Mouse (Mus musculus) brown adipose tissue, adult 24 weeks (tissue): ENCODE data around the gene Card11. TPM values are rescaled to one million over a fixed set of nuclear protein-coding genes. Genes with fewer than 3 reads are reported as not detected.

Source experiments
- H3K27ac ChIP-seq: fragments of 200-500 bp; replicated peaks from 2 replicates; pipeline ENCODE4 v1.5.1; 2012; ENCODE audit warnings: low read depth, mild to moderate bottlenecking, low read length
- H3K4me1 ChIP-seq: fragments of 200-500 bp; 2 replicates; pipeline ENCODE4 v1.6.1; 2012; ENCODE audit warnings: low read length, mixed read lengths; ENCODE audit not compliant: control insufficient read depth, insufficient read depth, insufficient read length
- H3K4me3 ChIP-seq: fragments of 200-500 bp; 2 replicates; pipeline ENCODE4 v1.5.1; 2012; ENCODE audit warnings: low read depth, mild to moderate bottlenecking, low read length, moderate library complexity; ENCODE audit not compliant: insufficient read depth
- polyA plus RNA-seq: library from polyadenylated mRNA; stranded (reverse); fragments of >200 nt; gene quantifications from 2 replicates; pipeline ENCODE4 v1.2.4, GENCODE M21; 2012; ENCODE audit not compliant: missing spikeins, insufficient read depth, insufficient read length

Card11 gene
- polyA plus RNA-seq: not detected in 2 replicates

GRCm38 (mm10) chr5:141000349-141000748 is at the start of gene Card11:
Gene Card11, minus strand, starts transcription at chr5:141000582.
- H3K4me1 ChIP-seq: no peaks in the 10 kb centered on the region
- H3K4me3 ChIP-seq: peak within 1 kb of the TSS; percentile 3; the same call in 1 of the 2 replicates
- no peak within 1 kb of the TSS for H3K27ac ChIP-seq

GRCm38 (mm10) chr5:141047651-141048218 is 47.4 kb upstream of the Card11 start:
- no peak overlapping the region for H3K27ac ChIP-seq
- H3K4me1 ChIP-seq: no peaks in the 10 kb centered on the region
- no peak overlapping the region for H3K4me3 ChIP-seq

- no peak overlapping the region for H3K4me3 ChIP-seq
Observed at GRCm38 (mm10) chr5:141044976-141045375, 44.6 kb upstream of the Card11 start.

GRCm38 (mm10) chr5:141043654-141044447 is 43.5 kb upstream of the Card11 start:
- Histone ChIP-seq H3K4me1 (no peaks in the 10 kb centered on the region), H3K4me3 (no peak overlapping the region), H3K27ac (0 out of 2 replicates have a peak overlapping the region, but pooled peaks have one; percentile 8)

More at GRCm38 (mm10) chr5:141044976-141045375, 44.6 kb upstream of the Card11 start:
- no peak overlapping the region for H3K27ac ChIP-seq
- H3K4me1 ChIP-seq: no peaks in the 10 kb centered on the region

- H3K27ac ChIP-seq: no peak overlapping the region
- H3K4me3 ChIP-seq: no peak overlapping the region
- H3K4me1 ChIP-seq: no peaks in the 10 kb centered on the region
Observed at GRCm38 (mm10) chr5:141042406-141042805, 42.0 kb upstream of the Card11 start.

GRCm38 (mm10) chr5:141040846-141041245 is 40.5 kb upstream of the Card11 start:
- H3K4me1 ChIP-seq: no peaks in the 10 kb centered on the region

GRCm38 (mm10) chr5:141038342-141038741 is 38.0 kb upstream of the Card11 start:
- Histone ChIP-seq H3K4me3 (no peak overlapping the region), H3K27ac (no peak overlapping the region), H3K4me1 (no peaks in the 10 kb centered on the region)

More at GRCm38 (mm10) chr5:141040846-141041245, 40.5 kb upstream of the Card11 start:
- Histone ChIP-seq H3K4me3 (no peak overlapping the region), H3K27ac (no peak overlapping the region)

GRCm38 (mm10) chr5:141035346-141035745 is 35.0 kb upstream of the Card11 start:
- Histone ChIP-seq H3K4me1 (no peaks in the 10 kb centered on the region), H3K27ac (no peak overlapping the region), H3K4me3 (no peak overlapping the region)

GRCm38 (mm10) chr5:141034301-141034700 is 33.9 kb upstream of the Card11 start:
- no peak overlapping the region for H3K27ac ChIP-seq
- no peaks in the 10 kb centered on the region for H3K4me1 ChIP-seq
- H3K4me3 ChIP-seq: no peak overlapping the region

GRCm38 (mm10) chr5:141033001-141033400 is 32.6 kb upstream of the Card11 start:
- H3K27ac ChIP-seq: no peak overlapping the region
- no peak overlapping the region for H3K4me3 ChIP-seq
- H3K4me1 ChIP-seq: no peaks in the 10 kb centered on the region

- Histone ChIP-seq H3K4me1 (no peaks in the 10 kb centered on the region), H3K27ac (no peak overlapping the region), H3K4me3 (no peak overlapping the region)
Observed at GRCm38 (mm10) chr5:141029364-141029763, 29.0 kb upstream of the Card11 start.

- H3K4me3 ChIP-seq: no peak overlapping the region
- H3K27ac ChIP-seq: no peak overlapping the region
- H3K4me1 ChIP-seq: no peaks in the 10 kb centered on the region
Observed at GRCm38 (mm10) chr5:141025635-141026034, 25.3 kb upstream of the Card11 start.

GRCm38 (mm10) chr5:141024435-141024834 is 24.1 kb upstream of the Card11 start:
- Histone ChIP-seq H3K4me1 (no peaks in the 10 kb centered on the region), H3K4me3 (no peak overlapping the region), H3K27ac (no peak overlapping the region)

- Histone ChIP-seq H3K4me1 (no peaks in the 10 kb centered on the region), H3K4me3 (no peak overlapping the region), H3K27ac (peak overlapping the region; percentile 12; the same call in 1 of the 2 replicates)
Observed at GRCm38 (mm10) chr5:141017927-141018700, 17.7 kb upstream of the Card11 start.

- H3K27ac ChIP-seq: no peak overlapping the region
- H3K4me3 ChIP-seq: no peak overlapping the region
- H3K4me1 ChIP-seq: no peaks in the 10 kb centered on the region
Observed at GRCm38 (mm10) chr5:141016082-141016481, 15.7 kb upstream of the Card11 start.
